Mouse (Mus musculus): ENCODE measurements around the gene Olfr821. TPM values are rescaled to one million over a fixed set of nuclear protein-coding genes. Genes with fewer than 3 reads are reported as not detected.
"Not testable (repeated sequence)": the region's sequence is repeated elsewhere in the genome, so short reads cannot be mapped to it uniquely, and the experiment has no call there.

The Olfr821 gene
- polyA plus RNA-seq (2014; fragmentation: Nextera tagmentation; extraction: Ambion mirVana), result not detected in 2 replicates

DNA sequence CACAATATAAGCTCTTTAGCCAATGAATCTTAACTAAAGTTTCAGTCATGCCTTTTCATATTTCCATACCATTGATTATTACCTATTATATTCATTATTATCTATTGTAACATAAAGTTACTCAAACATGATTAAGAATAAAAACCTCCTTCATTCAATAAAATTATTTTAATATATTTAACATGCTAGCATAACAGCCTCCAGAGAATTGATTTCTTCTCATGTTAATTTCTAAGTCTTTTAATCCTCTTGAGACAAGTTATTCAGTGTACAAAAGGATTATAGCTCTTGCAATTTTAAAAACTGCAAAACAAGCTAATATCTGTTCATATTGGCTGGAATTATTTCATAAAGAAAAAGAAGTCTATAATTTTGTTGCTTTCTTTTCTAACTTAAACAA, at the start of gene Olfr821:
TSS of gene Olfr821 (plus strand) at position 301 of the 400 bp plus-strand sequence.
- no peak for ATAC-seq (ENCODE audit: insufficient read depth, low FRiP score, low TSS enrichment)
- Histone ChIP-seq H3K9ac (ENCODE audit: low read length) (no peak within 1 kb of the TSS), H3K9me3 (ENCODE audit: control insufficient read depth, low read length) (no peaks in the 10 kb centered on the region), H3K36me3 (ENCODE audit: control insufficient read depth, insufficient read depth, low read length) (no peaks in the 10 kb centered on the region), H3K4me2 (ENCODE audit: low read depth) (no peak within 1 kb of the TSS), H3K4me1 (ENCODE audit: control insufficient read depth, insufficient read depth, low read length) (no peaks in the 10 kb centered on the region), H3K27me3 (ENCODE audit: control insufficient read depth, insufficient read depth, low read length) (no peaks in the 10 kb centered on the region), H3K27ac (ENCODE audit: low read depth, low read length) (no peak within 1 kb of the TSS), H3K4me3 (ENCODE audit: low read depth, low read length) (no peak within 1 kb of the TSS)
- DNase-seq (ENCODE audit: low spot score), result no peak

DNA sequence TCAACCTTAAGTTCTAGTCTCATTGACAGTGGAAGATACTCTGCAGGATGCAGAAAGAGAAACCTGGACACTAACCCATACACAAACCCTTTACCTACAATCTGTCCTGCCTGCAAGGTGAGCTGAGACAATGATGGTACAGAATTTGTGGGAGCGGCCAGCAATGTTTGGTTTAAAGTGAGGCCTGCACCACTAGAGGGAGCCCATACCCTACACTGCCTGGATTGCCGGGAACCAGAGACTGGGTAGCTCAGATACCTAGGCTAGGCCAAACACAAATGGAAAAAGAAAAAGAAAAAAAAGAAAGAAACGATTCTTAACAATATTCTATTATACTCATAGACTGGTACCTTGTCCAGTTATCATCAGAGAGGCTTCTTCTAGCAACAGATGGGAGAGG, 48.3 kb upstream of the Olfr821 start:
- not testable (repeated sequence) for H3K9ac ChIP-seq (ENCODE audit: low read length); H3K36me3 ChIP-seq (ENCODE audit: control insufficient read depth, insufficient read depth, low read length); H3K27me3 ChIP-seq (ENCODE audit: control insufficient read depth, insufficient read depth, low read length); H3K4me3 ChIP-seq (ENCODE audit: low read depth, low read length); H3K27ac ChIP-seq (ENCODE audit: low read depth, low read length); H3K4me2 ChIP-seq (ENCODE audit: low read depth); DNase-seq (ENCODE audit: low spot score); H3K4me1 ChIP-seq (ENCODE audit: control insufficient read depth, insufficient read depth, low read length); H3K9me3 ChIP-seq (ENCODE audit: control insufficient read depth, low read length)
- ATAC-seq (ENCODE audit: insufficient read depth, low FRiP score, low TSS enrichment), result peak; percentile 69
- WGBS, result no CpG with 5 or more reads among the region's 3 CpGs

DNA sequence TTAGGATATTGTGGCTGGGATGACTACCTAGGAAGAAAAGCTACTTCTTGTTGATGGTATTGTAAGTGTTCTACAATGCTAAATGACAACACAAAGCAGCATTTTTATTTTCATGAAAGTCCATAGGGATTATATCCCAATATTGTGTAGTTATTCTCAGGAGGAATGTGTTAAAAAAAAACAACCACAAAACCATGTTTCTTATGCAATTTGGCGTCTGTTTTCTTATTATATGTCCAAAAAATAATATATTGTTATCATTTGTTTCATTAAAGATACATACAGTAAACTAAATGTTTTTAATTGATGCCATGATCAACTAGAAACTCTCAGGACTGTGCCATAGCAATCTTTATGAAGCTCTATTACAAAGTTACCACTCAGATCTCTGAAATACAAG, 45.2 kb upstream of the Olfr821 start, which contains the start of gene Gm10310:
TSS of gene Gm10310 (minus strand) at position 101 of the 400 bp plus-strand sequence.
- not testable (repeated sequence) for DNase-seq (ENCODE audit: low spot score); H3K27ac ChIP-seq (ENCODE audit: low read depth, low read length); H3K4me1 ChIP-seq (ENCODE audit: control insufficient read depth, insufficient read depth, low read length); H3K27me3 ChIP-seq (ENCODE audit: control insufficient read depth, insufficient read depth, low read length); H3K4me3 ChIP-seq (ENCODE audit: low read depth, low read length); H3K36me3 ChIP-seq (ENCODE audit: control insufficient read depth, insufficient read depth, low read length); ATAC-seq (ENCODE audit: insufficient read depth, low FRiP score, low TSS enrichment); H3K4me2 ChIP-seq (ENCODE audit: low read depth); H3K9ac ChIP-seq (ENCODE audit: low read length); H3K9me3 ChIP-seq (ENCODE audit: control insufficient read depth, low read length)
- WGBS, result no CpG with 5 or more reads among the region's 1 CpGs

DNA sequence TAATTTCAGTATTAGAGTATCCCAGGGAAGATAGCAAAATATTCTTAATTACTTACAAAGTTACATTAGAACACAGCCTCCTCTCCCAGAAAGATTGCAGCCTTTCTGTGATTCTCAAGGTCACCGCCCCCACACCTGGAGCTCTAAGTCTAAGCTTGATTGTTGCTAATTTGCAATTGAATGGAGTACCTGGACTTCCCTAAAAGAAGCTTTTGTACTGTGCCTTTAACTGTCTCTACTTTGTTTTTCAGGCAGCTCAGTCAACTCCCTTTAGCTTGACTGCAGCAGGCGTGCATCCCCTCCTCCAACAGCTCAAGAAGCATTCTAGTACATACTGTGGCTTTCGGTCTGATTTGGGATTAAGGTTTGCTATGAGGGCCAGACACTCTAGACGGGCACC, 26.0 kb upstream of the Olfr821 start:
- not testable (repeated sequence) for ATAC-seq (ENCODE audit: insufficient read depth, low FRiP score, low TSS enrichment); DNase-seq (ENCODE audit: low spot score); H3K27ac ChIP-seq (ENCODE audit: low read depth, low read length); H3K9ac ChIP-seq (ENCODE audit: low read length); H3K4me3 ChIP-seq (ENCODE audit: low read depth, low read length); H3K36me3 ChIP-seq (ENCODE audit: control insufficient read depth, insufficient read depth, low read length); H3K9me3 ChIP-seq (ENCODE audit: control insufficient read depth, low read length); H3K4me1 ChIP-seq (ENCODE audit: control insufficient read depth, insufficient read depth, low read length); H3K4me2 ChIP-seq (ENCODE audit: low read depth); H3K27me3 ChIP-seq (ENCODE audit: control insufficient read depth, insufficient read depth, low read length)
- 84% methylated on average over 4 of the region's 4 CpGs for WGBS

DNA sequence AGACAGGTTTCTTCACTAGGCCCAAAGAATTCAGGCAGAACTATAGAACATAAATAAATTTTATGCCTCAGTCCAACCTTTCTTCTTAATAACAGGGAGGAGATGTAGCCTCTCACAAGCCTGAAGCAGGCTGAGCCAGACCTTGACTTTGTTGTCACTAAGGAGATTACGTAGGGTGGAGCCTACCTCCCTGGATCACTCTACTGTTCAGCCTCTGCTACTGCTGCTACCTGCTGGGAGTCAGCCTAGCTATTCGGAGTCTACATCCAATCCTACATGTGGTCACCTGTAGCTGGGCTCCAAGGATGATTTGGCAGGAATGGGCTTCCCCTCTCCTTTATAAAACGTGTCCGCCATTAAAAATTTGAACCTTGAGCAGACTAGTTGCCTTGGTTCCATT, 24.8 kb upstream of the Olfr821 start:
- not testable (repeated sequence) for H3K27ac ChIP-seq (ENCODE audit: low read depth, low read length); ATAC-seq (ENCODE audit: insufficient read depth, low FRiP score, low TSS enrichment); H3K4me2 ChIP-seq (ENCODE audit: low read depth); DNase-seq (ENCODE audit: low spot score); H3K9ac ChIP-seq (ENCODE audit: low read length); H3K27me3 ChIP-seq (ENCODE audit: control insufficient read depth, insufficient read depth, low read length); H3K4me1 ChIP-seq (ENCODE audit: control insufficient read depth, insufficient read depth, low read length); H3K4me3 ChIP-seq (ENCODE audit: low read depth, low read length); H3K9me3 ChIP-seq (ENCODE audit: control insufficient read depth, low read length); H3K36me3 ChIP-seq (ENCODE audit: control insufficient read depth, insufficient read depth, low read length)
- 82% methylated on average over 4 of the region's 4 CpGs for WGBS

DNA sequence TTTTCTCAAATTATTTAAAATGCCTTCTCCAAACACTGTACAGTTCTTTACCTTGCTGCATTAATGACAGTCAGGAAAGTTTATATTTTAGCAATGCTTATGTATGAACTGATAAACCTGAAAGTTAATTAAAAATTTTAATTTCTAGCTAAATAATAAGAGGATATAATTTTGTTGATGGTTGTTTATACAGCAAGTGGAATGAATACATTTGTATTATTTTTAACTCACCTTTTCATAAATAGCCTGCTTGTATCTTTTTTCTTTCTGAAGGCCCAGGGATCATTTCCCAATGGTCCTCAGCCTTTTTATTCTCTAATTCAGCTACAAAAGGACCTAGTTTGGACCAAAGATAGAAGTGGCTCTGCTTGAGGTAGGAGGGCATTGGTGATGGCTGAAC, 17.8 kb upstream of the Olfr821 start, which contains the start of gene Olfr820:
TSS of gene Olfr820 (plus strand) at position 301 of the 400 bp plus-strand sequence.
- Histone ChIP-seq H3K4me2 (ENCODE audit: low read depth) (no peak within 1 kb of the TSS), H3K4me3 (ENCODE audit: low read depth, low read length) (no peak within 1 kb of the TSS), H3K4me1 (ENCODE audit: control insufficient read depth, insufficient read depth, low read length) (no peaks in the 10 kb centered on the region), H3K36me3 (ENCODE audit: control insufficient read depth, insufficient read depth, low read length) (no peaks in the 10 kb centered on the region), H3K9ac (ENCODE audit: low read length) (no peak within 1 kb of the TSS), H3K9me3 (ENCODE audit: control insufficient read depth, low read length) (no peaks in the 10 kb centered on the region), H3K27me3 (ENCODE audit: control insufficient read depth, insufficient read depth, low read length) (no peaks in the 10 kb centered on the region), H3K27ac (ENCODE audit: low read depth, low read length) (no peak within 1 kb of the TSS)
- ATAC-seq (ENCODE audit: insufficient read depth, low FRiP score, low TSS enrichment) (no peak), DNase-seq (ENCODE audit: low spot score) (no peak)

DNA sequence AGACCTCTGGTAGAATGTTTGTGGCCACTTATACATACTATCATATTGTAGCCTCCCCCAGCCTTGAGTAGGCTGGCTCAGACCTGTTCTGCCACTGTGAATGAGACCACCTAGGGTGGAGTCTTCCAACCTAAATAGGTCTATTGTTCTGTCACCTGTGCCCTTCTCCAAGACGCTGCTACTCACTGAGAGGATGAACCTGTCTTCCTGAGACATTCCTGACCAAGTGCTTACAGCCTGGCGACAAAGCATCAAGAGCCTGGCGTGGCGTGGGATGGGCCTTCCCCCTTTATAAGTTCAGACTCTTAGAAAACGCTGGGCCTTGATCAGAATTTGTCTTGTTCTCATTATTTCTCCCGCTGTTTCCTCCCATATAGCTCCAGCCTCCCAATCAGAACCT, 6.9 kb downstream of the Olfr821 start:
- Histone ChIP-seq H3K4me2 (ENCODE audit: low read depth) (no peak overlapping the region), H3K4me3 (ENCODE audit: low read depth, low read length) (no peak overlapping the region), H3K27me3 (ENCODE audit: control insufficient read depth, insufficient read depth, low read length) (no peaks in the 10 kb centered on the region), H3K9me3 (ENCODE audit: control insufficient read depth, low read length) (no peaks in the 10 kb centered on the region), H3K36me3 (ENCODE audit: control insufficient read depth, insufficient read depth, low read length) (no peaks in the 10 kb centered on the region), H3K27ac (ENCODE audit: low read depth, low read length) (no peak overlapping the region), H3K4me1 (ENCODE audit: control insufficient read depth, insufficient read depth, low read length) (no peaks in the 10 kb centered on the region), H3K9ac (ENCODE audit: low read length) (no peak overlapping the region)
- no peak for ATAC-seq (ENCODE audit: insufficient read depth, low FRiP score, low TSS enrichment)
- DNase-seq (ENCODE audit: low spot score), result no peak
- 75% methylated on average over 6 of the region's 6 CpGs for WGBS

DNA sequence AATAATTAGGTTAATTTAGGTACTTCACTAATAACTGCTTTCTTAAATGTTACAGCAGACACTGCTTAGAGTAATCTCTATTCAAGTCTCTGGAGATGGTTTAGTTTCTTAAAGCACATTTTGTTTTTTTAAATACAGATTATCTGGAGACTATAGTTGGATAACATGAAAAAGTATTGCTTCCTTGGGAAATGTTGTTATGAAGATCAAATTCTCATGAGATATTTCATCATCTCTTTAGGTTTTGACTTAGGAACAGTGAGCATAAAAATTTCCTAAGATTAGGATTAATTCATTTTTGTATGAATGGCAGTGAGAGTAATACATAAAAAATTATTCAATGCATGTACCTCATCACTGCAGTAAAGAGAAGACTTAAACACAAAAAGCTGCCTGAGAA, 40.8 kb downstream of the Olfr821 start, which contains the start of gene Olfr822:
TSS of gene Olfr822 (plus strand) at position 301 of the 400 bp plus-strand sequence.
- Histone ChIP-seq H3K4me2 (ENCODE audit: low read depth) (no peak within 1 kb of the TSS), H3K36me3 (ENCODE audit: control insufficient read depth, insufficient read depth, low read length) (no peaks in the 10 kb centered on the region), H3K9ac (ENCODE audit: low read length) (no peak within 1 kb of the TSS), H3K9me3 (ENCODE audit: control insufficient read depth, low read length) (no peaks in the 10 kb centered on the region), H3K4me1 (ENCODE audit: control insufficient read depth, insufficient read depth, low read length) (no peaks in the 10 kb centered on the region), H3K27ac (ENCODE audit: low read depth, low read length) (no peak within 1 kb of the TSS), H3K27me3 (ENCODE audit: control insufficient read depth, insufficient read depth, low read length) (no peaks in the 10 kb centered on the region), H3K4me3 (ENCODE audit: low read depth, low read length) (no peak within 1 kb of the TSS)
- DNase-seq (ENCODE audit: low spot score) (no peak), ATAC-seq (ENCODE audit: insufficient read depth, low FRiP score, low TSS enrichment) (no peak)
